Mouse (Mus musculus) gastrocnemius, adult 8-10 months (tissue): Measurements from ENCODE around the gene Cdk5rap2. TPM values are rescaled to one million over a fixed set of nuclear protein-coding genes. Genes with fewer than 3 reads are reported as not detected.

Source experiments
- DNase-seq, 2 experiments: peaks; one replicate each; pipeline ENCODE4 v3.0.0; 2022; ENCODE audit warnings: low spot score in 2 of 2
- total RNA-seq, 4 experiments: library from RNA; stranded (reverse); gene quantifications; 2 replicates each; pipeline ENCODE4 v1.2.4; 2022

Cdk5rap2 gene
- total RNA-seq: 1 to 10 TPM; 7.0 to 8.9 (median 7.8) TPM

- DNase-seq: peak; percentile 91 to 95
Measured at GRCm38 (mm10) chr4:70409994-70410721, at the start of gene Cdk5rap2. TSS of gene Cdk5rap2 (minus strand) at chr4:70410443.

GRCm38 (mm10) chr4:70452161-70452560, 41.9 kb upstream of the Cdk5rap2 start:
- no peak for DNase-seq

GRCm38 (mm10) chr4:70451750-70452149, 41.5 kb upstream of the Cdk5rap2 start:
- no peak for DNase-seq

GRCm38 (mm10) chr4:70449668-70450067, 39.4 kb upstream of the Cdk5rap2 start:
- DNase-seq: no peak

GRCm38 (mm10) chr4:70446774-70447173, 36.5 kb upstream of the Cdk5rap2 start:
- DNase-seq: no peak

GRCm38 (mm10) chr4:70420202-70420601, 10.0 kb upstream of the Cdk5rap2 start:
- DNase-seq: no peak

- DNase-seq: no peak
Measured at GRCm38 (mm10) chr4:70412126-70412525, 1.9 kb upstream of the Cdk5rap2 start.

GRCm38 (mm10) chr4:70409456-70409855, 787 bp downstream of the Cdk5rap2 start:
- no peak for DNase-seq

GRCm38 (mm10) chr4:70402109-70402819, 8.0 kb downstream of the Cdk5rap2 start:
- peak in 1 of 2 experiments; percentile 15 for DNase-seq

- no peak for DNase-seq
Measured at GRCm38 (mm10) chr4:70399476-70399875, 10.8 kb downstream of the Cdk5rap2 start.

- no peak for DNase-seq
Measured at GRCm38 (mm10) chr4:70399074-70399473, 11.2 kb downstream of the Cdk5rap2 start.

GRCm38 (mm10) chr4:70398088-70398487, 12.2 kb downstream of the Cdk5rap2 start:
- DNase-seq: no peak

GRCm38 (mm10) chr4:70396701-70397100, 13.5 kb downstream of the Cdk5rap2 start:
- no peak for DNase-seq

GRCm38 (mm10) chr4:70394736-70395135, 15.5 kb downstream of the Cdk5rap2 start:
- no peak for DNase-seq

GRCm38 (mm10) chr4:70391760-70392372, 18.4 kb downstream of the Cdk5rap2 start:
- peak in 1 of 2 experiments; percentile 13 for DNase-seq

GRCm38 (mm10) chr4:70391073-70391472, 19.2 kb downstream of the Cdk5rap2 start:
- DNase-seq: peak in 1 of 2 experiments; percentile 29

- no peak for DNase-seq
Measured at GRCm38 (mm10) chr4:70386206-70386605, 24.0 kb downstream of the Cdk5rap2 start.

- DNase-seq: no peak
Measured at GRCm38 (mm10) chr4:70377359-70377758, 32.9 kb downstream of the Cdk5rap2 start.

- DNase-seq: no peak
Measured at GRCm38 (mm10) chr4:70365061-70365858, 45.0 kb downstream of the Cdk5rap2 start.

- DNase-seq: no peak
Measured at GRCm38 (mm10) chr4:70361366-70361765, 48.9 kb downstream of the Cdk5rap2 start.

- DNase-seq: no peak
Measured at GRCm38 (mm10) chr4:70355659-70356350, 54.4 kb downstream of the Cdk5rap2 start.
